Mouse (Mus musculus): ENCODE data around the gene Nfic. TPM values are rescaled to one million over a fixed set of nuclear protein-coding genes. Genes with fewer than 3 reads are reported as not detected.

Nfic gene
- polyA plus RNA-seq, 2 experiments, result 38.1 to 98.9 TPM

GRCm38 (mm10) chr10:81377362-81377664 is 78.1 kb downstream of the Nfic start:
- Histone ChIP-seq H3K9me3 (ENCODE audit: control insufficient read depth, low read length) (no peaks in the 10 kb centered on the region), H3K27me3 (ENCODE audit: control insufficient read depth, insufficient read depth, low read length) (no peaks in the 10 kb centered on the region), H3K4me2 (replicated peaks; ENCODE audit: low read depth, low read length, severe bottlenecking) (peak overlapping the region; percentile 85), H3K36me3 (ENCODE audit: control insufficient read depth, insufficient read depth, low read length) (peaks cover 25% of the 10 kb centered on the region), H3K4me1 (ENCODE audit: control insufficient read depth, insufficient read depth, low read length) (peaks cover 15% of the 10 kb centered on the region), H3K27ac (replicated peaks; ENCODE audit: low read depth, low read length) (no peak overlapping the region), H3K4me3 (replicated peaks; ENCODE audit: low read length) (peak overlapping the region; percentile 89), H3K9ac (ENCODE audit: low read depth, low read length, severe bottlenecking) (peak overlapping the region; percentile 89)
- no peak for ATAC-seq (ENCODE audit: low FRiP score, low read depth)
- 44% methylated on average over 2 of the region's 2 CpGs for WGBS
- no peak for DNase-seq (ENCODE audit: low spot score)
- no peak for TF ChIP-seq POLR2A (IDR thresholded peaks at IDR 0.05; ENCODE audit: borderline replicate concordance, extremely low read depth, insufficient read depth, insufficient read length)

GRCm38 (mm10) chr10:81376561-81377361 is 78.7 kb downstream of the Nfic start:
- H3K9me3 ChIP-seq (ENCODE audit: control insufficient read depth, low read length), result no peaks in the 10 kb centered on the region
- WGBS, result 33% methylated on average over 6 of the region's 6 CpGs
- ATAC-seq (ENCODE audit: low FRiP score, low read depth) (no peak), DNase-seq (ENCODE audit: low spot score) (no peak)
- peaks cover 31% of the 10 kb centered on the region for H3K36me3 ChIP-seq (ENCODE audit: control insufficient read depth, insufficient read depth, low read length)
- no peak overlapping the region for H3K27ac ChIP-seq (replicated peaks; ENCODE audit: low read depth, low read length)
- H3K4me1 ChIP-seq (ENCODE audit: control insufficient read depth, insufficient read depth, low read length), result peaks cover 15% of the 10 kb centered on the region
- H3K4me3 ChIP-seq (replicated peaks; ENCODE audit: low read length), result peak overlapping the region; percentile 89
- H3K4me2 ChIP-seq (replicated peaks; ENCODE audit: low read depth, low read length, severe bottlenecking), result peak overlapping the region; percentile 85
- H3K9ac ChIP-seq (ENCODE audit: low read depth, low read length, severe bottlenecking), result peak overlapping the region; percentile 89
- no peaks in the 10 kb centered on the region for H3K27me3 ChIP-seq (ENCODE audit: control insufficient read depth, insufficient read depth, low read length)
- TF ChIP-seq POLR2A (IDR thresholded peaks at IDR 0.05; ENCODE audit: borderline replicate concordance, extremely low read depth, insufficient read depth, insufficient read length), result no peak

GRCm38 (mm10) chr10:81375322-81375721 is 80.1 kb downstream of the Nfic start:
- Histone ChIP-seq H3K27ac (replicated peaks; ENCODE audit: low read depth, low read length) (no peak overlapping the region), H3K9ac (ENCODE audit: low read depth, low read length, severe bottlenecking) (no peak overlapping the region), H3K4me3 (replicated peaks; ENCODE audit: low read length) (no peak overlapping the region), H3K27me3 (ENCODE audit: control insufficient read depth, insufficient read depth, low read length) (no peaks in the 10 kb centered on the region), H3K36me3 (ENCODE audit: control insufficient read depth, insufficient read depth, low read length) (peaks cover 45% of the 10 kb centered on the region), H3K4me2 (replicated peaks; ENCODE audit: low read depth, low read length, severe bottlenecking) (no peak overlapping the region), H3K4me1 (ENCODE audit: control insufficient read depth, insufficient read depth, low read length) (peaks cover 15% of the 10 kb centered on the region), H3K9me3 (ENCODE audit: control insufficient read depth, low read length) (no peaks in the 10 kb centered on the region)
- ATAC-seq (ENCODE audit: low FRiP score, low read depth) (no peak), DNase-seq (ENCODE audit: low spot score) (no peak)
- TF ChIP-seq POLR2A (IDR thresholded peaks at IDR 0.05; ENCODE audit: borderline replicate concordance, extremely low read depth, insufficient read depth, insufficient read length), result no peak
- 93% methylated on average over 10 of the region's 10 CpGs for WGBS

GRCm38 (mm10) chr10:81367207-81367495 is 88.3 kb downstream of the Nfic start:
- H3K4me2 ChIP-seq (replicated peaks; ENCODE audit: low read depth, low read length, severe bottlenecking), result no peak overlapping the region
- ATAC-seq (ENCODE audit: low FRiP score, low read depth), result no peak

GRCm38 (mm10) chr10:81366477-81367206 is 88.8 kb downstream of the Nfic start:
- Histone ChIP-seq H3K4me3 (replicated peaks; ENCODE audit: low read length) (no peak overlapping the region), H3K4me1 (ENCODE audit: control insufficient read depth, insufficient read depth, low read length) (peaks cover 14% of the 10 kb centered on the region), H3K9me3 (ENCODE audit: control insufficient read depth, low read length) (no peaks in the 10 kb centered on the region), H3K4me2 (replicated peaks; ENCODE audit: low read depth, low read length, severe bottlenecking) (no peak overlapping the region), H3K27me3 (ENCODE audit: control insufficient read depth, insufficient read depth, low read length) (peaks cover 26% of the 10 kb centered on the region), H3K27ac (replicated peaks; ENCODE audit: low read depth, low read length) (no peak overlapping the region), H3K9ac (ENCODE audit: low read depth, low read length, severe bottlenecking) (no peak overlapping the region), H3K36me3 (ENCODE audit: control insufficient read depth, insufficient read depth, low read length) (peaks cover 63% of the 10 kb centered on the region)
- no peak for DNase-seq (ENCODE audit: low spot score)
- TF ChIP-seq POLR2A (IDR thresholded peaks at IDR 0.05; ENCODE audit: borderline replicate concordance, extremely low read depth, insufficient read depth, insufficient read length), result no peak
- no peak for ATAC-seq (ENCODE audit: low FRiP score, low read depth)
- 91% methylated on average over 6 of the region's 6 CpGs for WGBS

More at GRCm38 (mm10) chr10:81367207-81367495, 88.3 kb downstream of the Nfic start:
- peaks cover 14% of the 10 kb centered on the region for H3K4me1 ChIP-seq (ENCODE audit: control insufficient read depth, insufficient read depth, low read length)
- H3K9ac ChIP-seq (ENCODE audit: low read depth, low read length, severe bottlenecking), result no peak overlapping the region
- TF ChIP-seq POLR2A (IDR thresholded peaks at IDR 0.05; ENCODE audit: borderline replicate concordance, extremely low read depth, insufficient read depth, insufficient read length), result no peak
- H3K27me3 ChIP-seq (ENCODE audit: control insufficient read depth, insufficient read depth, low read length), result peaks cover 26% of the 10 kb centered on the region
- H3K27ac ChIP-seq (replicated peaks; ENCODE audit: low read depth, low read length), result no peak overlapping the region
- 63% methylated on average over 6 of the region's 6 CpGs for WGBS
- no peak overlapping the region for H3K4me3 ChIP-seq (replicated peaks; ENCODE audit: low read length)
- no peak for DNase-seq (ENCODE audit: low spot score)
- H3K9me3 ChIP-seq (ENCODE audit: control insufficient read depth, low read length), result no peaks in the 10 kb centered on the region
- peaks cover 67% of the 10 kb centered on the region for H3K36me3 ChIP-seq (ENCODE audit: control insufficient read depth, insufficient read depth, low read length)
